Mouse (Mus musculus): Measurements from ENCODE around the gene Kcnip3. TPM values are rescaled to one million over a fixed set of nuclear protein-coding genes. Genes with fewer than 3 reads are reported as not detected.

The Kcnip3 gene
- polyA plus RNA-seq, 1 experiment from 2014 or later: 0.31 TPM

DNA sequence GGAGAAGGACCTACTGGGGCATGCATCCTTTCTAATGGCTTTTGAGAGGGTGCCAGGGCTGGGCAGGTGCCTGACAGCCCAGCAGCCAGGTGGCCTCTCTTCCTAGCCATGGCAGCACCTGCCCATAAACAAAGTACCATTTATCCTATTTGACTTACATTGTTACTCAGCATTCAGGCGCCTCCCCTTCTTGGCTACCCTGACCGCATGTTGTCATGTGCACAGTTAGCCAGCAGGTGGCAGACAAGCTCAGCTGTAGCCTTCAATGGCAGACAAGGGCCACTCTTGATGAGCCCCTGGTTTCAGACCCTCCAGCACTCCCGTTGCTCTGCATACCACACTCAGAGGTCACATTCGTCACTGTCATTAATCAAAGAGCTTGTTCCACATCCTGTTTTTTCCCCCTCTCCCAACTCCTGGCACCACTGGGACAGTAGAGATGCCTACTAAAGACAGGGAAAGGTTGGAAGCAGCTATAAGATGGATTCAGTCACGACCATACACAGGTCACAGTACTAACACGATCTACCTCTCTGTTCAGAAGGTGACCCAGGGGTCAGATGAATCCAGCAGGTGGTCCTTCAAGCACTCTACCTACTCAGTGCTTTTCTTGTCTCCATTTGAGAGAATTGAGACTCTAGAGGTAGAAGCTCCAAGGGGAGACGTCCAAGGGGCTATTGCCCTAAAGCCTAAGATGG, 14.7 kb downstream of the Kcnip3 start:
- 24% methylated on average over 7 of the region's 7 CpGs for WGBS (ENCODE audit: insufficient replicate concordance)
- no peaks in the 10 kb centered on the region for H3K36me3 ChIP-seq (ENCODE audit: control insufficient read depth, insufficient read depth)
- no peaks in the 10 kb centered on the region for H3K27me3 ChIP-seq (ENCODE audit: control insufficient read depth, insufficient read depth, low read depth, low read length)
- H3K9ac ChIP-seq (ENCODE audit: low read depth, low read length): no peak overlapping the region
- H3K9me3 ChIP-seq (replicated peaks; ENCODE audit: control insufficient read depth, low read length): no peaks in the 10 kb centered on the region
- no peak overlapping the region for H3K27ac ChIP-seq (ENCODE audit: low read length)
- H3K4me3 ChIP-seq (ENCODE audit: low read depth, low read length): no peak overlapping the region
- ATAC-seq (ENCODE audit: low read depth): peak; percentile 31; the same call in 1 of the 2 replicates
- H3K4me2 ChIP-seq (ENCODE audit: low read depth, low read length): no peak overlapping the region
- peaks cover 9% of the 10 kb centered on the region for H3K4me1 ChIP-seq (ENCODE audit: control insufficient read depth, low read depth, low read length)

DNA sequence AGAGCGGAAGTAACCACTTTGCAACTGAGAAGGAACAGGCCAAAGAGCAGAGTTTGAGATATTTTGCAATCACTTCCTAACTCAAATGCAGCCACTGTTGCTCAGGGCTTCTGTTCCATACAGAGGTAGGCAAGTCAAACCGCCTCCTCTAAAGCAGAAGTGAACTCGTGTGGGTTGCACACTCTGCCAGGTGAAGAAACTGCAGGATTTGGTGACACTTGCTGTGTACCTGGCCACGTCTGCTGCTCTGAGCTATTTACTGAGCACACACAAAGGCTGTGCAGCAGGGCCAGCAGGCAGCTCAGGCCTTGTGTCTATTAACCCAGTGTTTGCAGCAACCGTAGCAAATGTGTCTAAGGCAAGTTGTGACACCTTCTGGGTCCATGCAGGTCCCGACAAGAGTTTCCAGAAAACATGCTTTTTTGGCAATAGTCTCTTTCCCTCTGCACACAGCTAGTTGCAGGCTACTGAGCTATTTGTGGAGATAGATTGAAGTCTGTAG, 15.7 kb downstream of the Kcnip3 start:
- no peaks in the 10 kb centered on the region for H3K9me3 ChIP-seq (replicated peaks; ENCODE audit: control insufficient read depth, low read length)
- 43% methylated on average over 6 of the region's 6 CpGs for WGBS (ENCODE audit: insufficient replicate concordance)
- peaks cover 9% of the 10 kb centered on the region for H3K4me1 ChIP-seq (ENCODE audit: control insufficient read depth, low read depth, low read length)
- no peak overlapping the region for H3K9ac ChIP-seq (ENCODE audit: low read depth, low read length)
- no peaks in the 10 kb centered on the region for H3K27me3 ChIP-seq (ENCODE audit: control insufficient read depth, insufficient read depth, low read depth, low read length)
- ATAC-seq (ENCODE audit: low read depth): peak; percentile 50
- no peak overlapping the region for H3K4me3 ChIP-seq (ENCODE audit: low read depth, low read length)
- no peak overlapping the region for H3K4me2 ChIP-seq (ENCODE audit: low read depth, low read length)
- H3K27ac ChIP-seq (ENCODE audit: low read length): 0 out of 2 replicates have a peak overlapping the region, but pooled peaks have one; percentile 47
- H3K36me3 ChIP-seq (ENCODE audit: control insufficient read depth, insufficient read depth): no peaks in the 10 kb centered on the region

DNA sequence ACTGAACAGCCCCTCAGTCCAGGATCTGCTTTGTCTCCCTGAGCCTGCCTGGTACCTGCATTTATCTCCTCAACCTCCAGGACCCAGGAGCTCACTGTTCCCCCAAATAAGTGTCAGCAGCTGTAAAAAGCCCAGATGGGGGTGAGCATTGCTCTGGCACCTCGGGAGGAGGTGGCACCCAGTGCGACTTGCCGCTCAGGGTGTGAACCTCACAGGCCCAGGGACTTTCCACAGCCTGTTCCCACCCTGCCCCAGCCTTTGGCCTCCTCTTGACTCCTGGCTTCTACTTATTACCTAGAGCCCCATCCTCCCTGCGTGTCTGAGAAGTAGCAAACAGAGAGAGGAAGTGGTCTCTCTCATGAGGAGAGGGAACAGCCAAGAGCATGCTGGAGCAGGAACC, 16.7 kb downstream of the Kcnip3 start:
- Histone ChIP-seq H3K9me3 (replicated peaks; ENCODE audit: control insufficient read depth, low read length) (no peaks in the 10 kb centered on the region), H3K27me3 (ENCODE audit: control insufficient read depth, insufficient read depth, low read depth, low read length) (no peaks in the 10 kb centered on the region), H3K9ac (ENCODE audit: low read depth, low read length) (no peak overlapping the region), H3K4me2 (ENCODE audit: low read depth, low read length) (no peak overlapping the region), H3K4me1 (ENCODE audit: control insufficient read depth, low read depth, low read length) (peaks cover 9% of the 10 kb centered on the region), H3K27ac (ENCODE audit: low read length) (0 out of 2 replicates have a peak overlapping the region, but pooled peaks have one; percentile 9), H3K4me3 (ENCODE audit: low read depth, low read length) (no peak overlapping the region), H3K36me3 (ENCODE audit: control insufficient read depth, insufficient read depth) (no peaks in the 10 kb centered on the region)
- no peak for ATAC-seq (ENCODE audit: low read depth)
- WGBS (ENCODE audit: insufficient replicate concordance): 29% methylated on average over 4 of the region's 4 CpGs

DNA sequence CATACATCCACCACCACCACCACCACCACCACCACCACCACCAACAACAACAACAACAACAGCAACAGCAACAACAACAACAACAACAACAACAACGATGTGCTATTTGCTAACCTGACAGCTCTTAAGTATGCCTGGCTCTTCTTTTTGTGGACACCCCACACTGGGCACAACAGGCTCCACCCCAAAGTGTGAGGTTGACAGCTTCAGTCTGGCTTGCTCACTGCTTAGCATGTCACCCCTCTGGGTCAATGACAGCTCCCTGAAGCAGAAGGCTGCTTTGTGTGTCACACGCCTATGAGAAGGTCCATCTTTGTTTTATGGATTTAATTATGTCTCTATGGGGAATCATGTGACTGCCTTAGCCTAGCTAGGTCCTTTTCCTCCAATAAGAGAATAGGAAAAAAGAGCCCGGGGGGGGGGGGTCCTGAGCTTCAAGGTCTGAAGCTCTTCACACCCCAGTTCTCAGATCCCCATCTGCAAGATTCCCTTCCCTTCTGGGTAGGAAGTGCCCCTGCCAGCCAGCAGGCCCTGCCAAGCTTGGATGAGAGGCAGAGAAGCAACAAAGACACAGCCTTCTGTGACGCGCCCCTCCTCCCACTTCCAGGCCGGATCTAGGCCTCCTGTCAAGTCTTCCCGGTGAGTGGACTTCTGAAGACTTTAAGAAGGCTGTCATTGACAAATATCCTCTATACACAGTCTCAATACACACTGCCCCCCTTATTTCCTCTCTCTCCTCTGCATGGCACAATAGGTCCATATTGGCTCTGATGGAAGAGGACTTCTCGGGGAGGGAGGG, 17.9 kb downstream of the Kcnip3 start:
- H3K4me1 ChIP-seq (ENCODE audit: control insufficient read depth, low read depth, low read length): peaks cover 9% of the 10 kb centered on the region
- ATAC-seq (ENCODE audit: low read depth): no peak
- no peak overlapping the region for H3K9ac ChIP-seq (ENCODE audit: low read depth, low read length)
- no peak overlapping the region for H3K4me2 ChIP-seq (ENCODE audit: low read depth, low read length)
- H3K36me3 ChIP-seq (ENCODE audit: control insufficient read depth, insufficient read depth): no peaks in the 10 kb centered on the region
- WGBS (ENCODE audit: insufficient replicate concordance): 55% methylated on average over 8 of the region's 8 CpGs
- H3K27ac ChIP-seq (ENCODE audit: low read length): no peak overlapping the region
- H3K27me3 ChIP-seq (ENCODE audit: control insufficient read depth, insufficient read depth, low read depth, low read length): no peaks in the 10 kb centered on the region
- H3K9me3 ChIP-seq (replicated peaks; ENCODE audit: control insufficient read depth, low read length): no peaks in the 10 kb centered on the region
- H3K4me3 ChIP-seq (ENCODE audit: low read depth, low read length): no peak overlapping the region

DNA sequence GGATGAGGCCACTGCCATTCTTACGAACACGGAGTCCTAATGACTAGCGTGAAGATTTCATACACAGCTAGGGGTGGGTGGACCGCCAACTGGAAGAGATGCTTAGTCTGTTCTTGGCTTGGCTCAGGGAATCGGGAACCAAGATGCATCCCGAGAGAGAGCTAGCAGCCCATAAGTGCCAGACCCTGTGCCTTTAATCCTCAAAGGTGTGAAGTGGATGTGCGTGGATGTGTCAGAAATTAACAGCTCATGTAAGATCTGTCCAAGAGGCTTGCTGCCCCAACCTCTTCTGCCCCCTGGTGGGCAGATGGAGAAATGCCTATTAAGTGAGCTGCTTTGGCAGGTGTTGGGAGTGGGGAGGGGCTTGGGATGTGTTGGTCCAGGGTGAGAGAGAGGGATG, 20.8 kb downstream of the Kcnip3 start:
- Histone ChIP-seq H3K4me2 (ENCODE audit: low read depth, low read length) (no peak overlapping the region), H3K4me3 (ENCODE audit: low read depth, low read length) (no peak overlapping the region), H3K27me3 (ENCODE audit: control insufficient read depth, insufficient read depth, low read depth, low read length) (no peaks in the 10 kb centered on the region), H3K9ac (ENCODE audit: low read depth, low read length) (no peak overlapping the region), H3K36me3 (ENCODE audit: control insufficient read depth, insufficient read depth) (no peaks in the 10 kb centered on the region), H3K4me1 (ENCODE audit: control insufficient read depth, low read depth, low read length) (peaks cover 3% of the 10 kb centered on the region; the same call in 1 of the 2 replicates), H3K9me3 (replicated peaks; ENCODE audit: control insufficient read depth, low read length) (no peaks in the 10 kb centered on the region), H3K27ac (ENCODE audit: low read length) (no peak overlapping the region)
- WGBS (ENCODE audit: insufficient replicate concordance): 49% methylated on average over 7 of the region's 7 CpGs
- ATAC-seq (ENCODE audit: low read depth): no peak

DNA sequence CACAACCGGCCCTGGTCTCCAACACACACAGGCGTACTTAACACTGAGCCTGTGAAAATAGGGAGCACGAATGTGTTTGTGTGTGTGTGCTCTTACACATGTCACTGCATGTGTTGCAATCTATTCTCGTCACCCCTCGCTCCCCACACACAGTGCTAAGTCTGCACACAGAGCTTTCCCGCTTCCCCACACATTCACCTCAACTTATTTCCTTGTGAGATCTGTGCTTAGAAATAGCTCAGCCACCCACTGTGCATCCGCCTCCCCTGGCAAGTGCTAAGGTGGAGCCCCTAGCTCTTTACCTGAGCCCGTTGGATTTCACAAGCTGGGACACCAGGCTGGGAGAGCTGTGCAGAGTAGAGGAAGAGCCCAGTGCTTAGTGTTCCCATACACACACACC, 23.1 kb downstream of the Kcnip3 start:
- no peak for ATAC-seq (ENCODE audit: low read depth)
- H3K27ac ChIP-seq (ENCODE audit: low read length): no peak overlapping the region
- no peak overlapping the region for H3K4me3 ChIP-seq (ENCODE audit: low read depth, low read length)
- H3K9me3 ChIP-seq (replicated peaks; ENCODE audit: control insufficient read depth, low read length): no peaks in the 10 kb centered on the region
- H3K9ac ChIP-seq (ENCODE audit: low read depth, low read length): no peak overlapping the region
- no peak overlapping the region for H3K4me2 ChIP-seq (ENCODE audit: low read depth, low read length)
- H3K36me3 ChIP-seq (ENCODE audit: control insufficient read depth, insufficient read depth): no peaks in the 10 kb centered on the region
- H3K27me3 ChIP-seq (ENCODE audit: control insufficient read depth, insufficient read depth, low read depth, low read length): no peaks in the 10 kb centered on the region
- no peaks in the 10 kb centered on the region for H3K4me1 ChIP-seq (ENCODE audit: control insufficient read depth, low read depth, low read length)
- WGBS (ENCODE audit: insufficient replicate concordance): 49% methylated on average over 8 of the region's 8 CpGs

DNA sequence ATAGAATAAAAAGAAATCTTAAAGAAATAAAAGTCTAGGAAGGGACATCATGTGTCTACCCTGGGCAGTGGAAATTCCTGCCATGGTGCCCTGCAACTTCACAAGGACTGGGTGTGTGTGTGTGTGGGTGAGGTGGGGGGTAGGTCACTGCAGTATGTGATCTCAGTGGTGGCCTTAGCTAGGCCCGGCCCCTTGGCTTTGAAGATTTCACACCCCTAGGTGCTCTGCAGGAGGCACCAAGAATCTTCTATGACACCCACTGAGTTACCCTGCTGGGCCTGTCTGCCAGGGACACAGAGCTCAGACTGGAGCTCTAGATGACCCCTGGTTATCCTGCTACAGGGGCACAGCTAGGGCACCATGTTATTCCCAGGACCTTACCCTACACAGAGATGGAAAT, 25.6 kb downstream of the Kcnip3 start:
- H3K27me3 ChIP-seq (ENCODE audit: control insufficient read depth, insufficient read depth, low read depth, low read length): no peaks in the 10 kb centered on the region
- no peaks in the 10 kb centered on the region for H3K36me3 ChIP-seq (ENCODE audit: control insufficient read depth, insufficient read depth)
- no peak overlapping the region for H3K9ac ChIP-seq (ENCODE audit: low read depth, low read length)
- no peak overlapping the region for H3K4me2 ChIP-seq (ENCODE audit: low read depth, low read length)
- H3K4me3 ChIP-seq (ENCODE audit: low read depth, low read length): no peak overlapping the region
- WGBS (ENCODE audit: insufficient replicate concordance): 56% methylated on average over 1 of the region's 1 CpGs
- ATAC-seq (ENCODE audit: low read depth): no peak
- no peaks in the 10 kb centered on the region for H3K4me1 ChIP-seq (ENCODE audit: control insufficient read depth, low read depth, low read length)
- no peak overlapping the region for H3K27ac ChIP-seq (ENCODE audit: low read length)
- no peaks in the 10 kb centered on the region for H3K9me3 ChIP-seq (replicated peaks; ENCODE audit: control insufficient read depth, low read length)

DNA sequence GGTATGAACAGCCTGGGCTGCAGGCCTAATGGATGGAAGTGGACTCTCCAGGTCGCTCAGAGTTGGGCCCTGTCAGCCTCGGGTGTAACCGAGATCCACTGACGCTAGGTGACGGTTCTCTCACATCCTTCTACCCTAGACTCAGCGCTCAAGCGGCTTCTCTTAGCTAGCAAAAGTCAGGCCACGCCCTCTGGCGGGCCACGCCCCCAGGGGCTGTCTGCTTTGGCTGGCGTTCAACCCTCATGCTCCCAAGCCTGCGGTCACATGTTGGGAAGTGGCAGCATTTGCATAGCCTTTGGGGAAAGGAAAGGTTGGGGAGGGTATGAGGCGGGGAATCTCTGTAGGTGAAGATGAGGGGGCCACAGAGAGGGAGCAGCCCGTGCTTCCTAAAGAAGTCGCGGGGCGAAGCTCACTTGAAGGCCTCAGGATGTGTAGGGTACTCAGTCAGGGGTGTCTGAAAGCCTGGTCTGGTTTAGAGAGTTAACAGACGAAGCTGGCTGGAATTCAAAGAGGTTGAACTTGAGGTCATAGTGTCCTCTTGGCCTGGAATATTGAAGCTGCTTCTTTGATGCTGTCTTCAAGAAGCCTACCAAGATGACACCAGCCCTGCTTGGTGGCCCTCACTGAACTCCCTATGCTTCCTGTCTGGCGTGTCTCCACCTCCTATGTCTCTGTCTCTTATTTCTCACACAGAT, 37.3 kb downstream of the Kcnip3 start:
- no peaks in the 10 kb centered on the region for H3K9me3 ChIP-seq (replicated peaks; ENCODE audit: control insufficient read depth, low read length)
- WGBS (ENCODE audit: insufficient replicate concordance): 12% methylated on average over 19 of the region's 19 CpGs
- H3K4me3 ChIP-seq (ENCODE audit: low read depth, low read length): no peak overlapping the region
- H3K4me2 ChIP-seq (ENCODE audit: low read depth, low read length): 0 out of 2 replicates have a peak overlapping the region, but pooled peaks have one; percentile 17
- H3K36me3 ChIP-seq (ENCODE audit: control insufficient read depth, insufficient read depth): no peaks in the 10 kb centered on the region
- peaks cover 55% of the 10 kb centered on the region for H3K27me3 ChIP-seq (ENCODE audit: control insufficient read depth, insufficient read depth, low read depth, low read length)
- H3K4me1 ChIP-seq (ENCODE audit: control insufficient read depth, low read depth, low read length): peaks cover 2% of the 10 kb centered on the region
- no peak overlapping the region for H3K9ac ChIP-seq (ENCODE audit: low read depth, low read length)
- no peak overlapping the region for H3K27ac ChIP-seq (ENCODE audit: low read length)
- peak; percentile 51; the same call in 1 of the 2 replicates for ATAC-seq (ENCODE audit: low read depth)

Measured in liver, embryonic 16.5 days (tissue).